Mouse (Mus musculus) embryonic facial prominence, embryonic 15.5 days (tissue): ENCODE data around the gene H60b. TPM values are rescaled to one million over a fixed set of nuclear protein-coding genes. Genes with fewer than 3 reads are reported as not detected.

Experiments
- ATAC-seq: fragments of 200-750 bp; cut with Nextera tagmentation; 2 replicates; pipeline ENCODE4 v1.8.0; 2017; ENCODE audit warnings: low read depth, moderate TSS enrichment; ENCODE audit not compliant: insufficient number of reproducible peaks, low FRiP score, low TSS enrichment
- H3K27ac ChIP-seq: fragments of 300-500 bp; sonication (generic); replicated peaks from 2 replicates; pipeline ENCODE4 v1.5.1; 2015; ENCODE audit warnings: mild to moderate bottlenecking, inconsistent platforms
- H3K27me3 ChIP-seq: fragments of 300-500 bp; sonication (generic); 2 replicates; pipeline ENCODE4 v1.6.1; 2015; ENCODE audit warnings: inconsistent platforms
- H3K36me3 ChIP-seq: fragments of 300-500 bp; sonication (generic); 2 replicates; pipeline ENCODE4 v1.6.1; 2015; ENCODE audit warnings: mild to moderate bottlenecking, inconsistent platforms
- H3K4me1 ChIP-seq: fragments of 300-500 bp; sonication (generic); 2 replicates; pipeline ENCODE4 v1.6.1; 2015; ENCODE audit warnings: inconsistent platforms
- H3K4me2 ChIP-seq: fragments of 300-500 bp; sonication (generic); replicated peaks from 2 replicates; pipeline ENCODE4 v1.6.1; 2015; ENCODE audit warnings: mild to moderate bottlenecking, inconsistent platforms
- H3K4me3 ChIP-seq: fragments of 300-500 bp; sonication (generic); replicated peaks from 2 replicates; pipeline ENCODE4 v1.5.1; 2015; ENCODE audit warnings: mild to moderate bottlenecking, inconsistent platforms
- H3K9ac ChIP-seq: fragments of 300-500 bp; sonication (generic); 2 replicates; pipeline ENCODE4 v1.6.1; 2015; ENCODE audit warnings: inconsistent platforms
- H3K9me3 ChIP-seq: fragments of 300-500 bp; sonication (generic); replicated peaks from 2 replicates; pipeline ENCODE4 v1.6.1; 2016; ENCODE audit warnings: inconsistent platforms
- WGBS: fragments of 180-500 bp; shearing (Covaris S2); methylation state at CpG from one replicate; pipeline ENCODE4 v1.1.7; 2015; 5-methylcytosine and 5-hydroxymethylcytosine counted together
- polyA plus RNA-seq: library from polyadenylated mRNA; unstranded; fragments of >200 nt; fragmentation: Nextera tagmentation; extraction: Ambion mirVana; gene quantifications from 2 replicates; pipeline ENCODE4 v1.2.1, GENCODE M21; 2015

Gene H60b
- polyA plus RNA-seq, 1 experiment from 2014 or later: 0.71 TPM

GRCm38 (mm10) chr10:22297033-22297762, 138.8 kb downstream of the H60b start:
- WGBS: 77% methylated on average over 5 of the region's 5 CpGs
- no peak overlapping the region for H3K4me3 ChIP-seq

GRCm38 (mm10) chr10:22297766-22298461, 139.5 kb downstream of the H60b start:
- Histone ChIP-seq H3K27ac (no peak overlapping the region), H3K4me2 (no peak overlapping the region), H3K27me3 (no peaks in the 10 kb centered on the region), H3K9me3 (no peaks in the 10 kb centered on the region), H3K4me3 (no peak overlapping the region), H3K9ac (no peak overlapping the region), H3K4me1 (no peaks in the 10 kb centered on the region), H3K36me3 (no peaks in the 10 kb centered on the region)
- WGBS: 64% methylated on average over 8 of the region's 8 CpGs
- ATAC-seq: no peak

More at GRCm38 (mm10) chr10:22297033-22297762, 138.8 kb downstream of the H60b start:
- no peak for ATAC-seq
- Histone ChIP-seq H3K27me3 (no peaks in the 10 kb centered on the region), H3K9me3 (no peaks in the 10 kb centered on the region), H3K9ac (no peak overlapping the region), H3K4me1 (no peaks in the 10 kb centered on the region), H3K36me3 (no peaks in the 10 kb centered on the region), H3K4me2 (no peak overlapping the region), H3K27ac (no peak overlapping the region)

DNA sequence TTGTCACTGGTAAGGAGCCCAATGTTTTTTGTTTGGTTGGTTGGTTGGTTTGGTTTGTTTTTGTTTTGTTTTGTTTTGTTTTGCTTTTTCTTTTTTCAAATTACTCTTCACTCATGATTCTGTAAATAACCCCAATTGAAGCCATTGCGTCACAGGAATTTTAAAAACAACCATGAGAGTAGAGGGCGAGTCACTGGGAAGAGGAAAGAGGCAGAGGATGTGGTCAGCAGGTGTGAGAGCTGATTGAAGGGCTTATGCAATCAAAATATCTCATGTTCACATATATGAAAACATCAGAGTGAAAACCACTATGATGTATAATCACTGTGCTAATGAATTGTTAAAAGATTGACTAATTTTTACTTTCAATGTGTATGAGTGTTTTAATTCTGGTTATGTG, 140.9 kb downstream of the H60b start:
- Histone ChIP-seq H3K4me3 (no peak overlapping the region), H3K27me3 (no peaks in the 10 kb centered on the region), H3K4me1 (no peaks in the 10 kb centered on the region), H3K27ac (no peak overlapping the region), H3K36me3 (no peaks in the 10 kb centered on the region), H3K9me3 (no peaks in the 10 kb centered on the region), H3K4me2 (no peak overlapping the region), H3K9ac (no peak overlapping the region)
- WGBS: 65% methylated on average over 2 of the region's 2 CpGs
- no peak for ATAC-seq

GRCm38 (mm10) chr10:22301641-22302040, 143.3 kb downstream of the H60b start:
- Histone ChIP-seq H3K4me2 (no peak overlapping the region), H3K27ac (no peak overlapping the region), H3K27me3 (no peaks in the 10 kb centered on the region), H3K4me3 (no peak overlapping the region), H3K36me3 (no peaks in the 10 kb centered on the region), H3K4me1 (no peaks in the 10 kb centered on the region), H3K9ac (no peak overlapping the region), H3K9me3 (no peaks in the 10 kb centered on the region)
- 86% methylated on average over 1 of the region's 1 CpGs for WGBS
- ATAC-seq: no peak

- 75% methylated on average over 5 of the region's 5 CpGs for WGBS
- Histone ChIP-seq H3K9ac (no peak overlapping the region), H3K36me3 (no peaks in the 10 kb centered on the region), H3K4me2 (no peak overlapping the region), H3K9me3 (no peaks in the 10 kb centered on the region), H3K4me1 (no peaks in the 10 kb centered on the region), H3K27ac (no peak overlapping the region), H3K27me3 (no peaks in the 10 kb centered on the region), H3K4me3 (no peak overlapping the region)
- ATAC-seq: no peak
These were observed 144.1 kb downstream of the H60b start for GRCm38 (mm10) chr10:22302344-22303057.

DNA sequence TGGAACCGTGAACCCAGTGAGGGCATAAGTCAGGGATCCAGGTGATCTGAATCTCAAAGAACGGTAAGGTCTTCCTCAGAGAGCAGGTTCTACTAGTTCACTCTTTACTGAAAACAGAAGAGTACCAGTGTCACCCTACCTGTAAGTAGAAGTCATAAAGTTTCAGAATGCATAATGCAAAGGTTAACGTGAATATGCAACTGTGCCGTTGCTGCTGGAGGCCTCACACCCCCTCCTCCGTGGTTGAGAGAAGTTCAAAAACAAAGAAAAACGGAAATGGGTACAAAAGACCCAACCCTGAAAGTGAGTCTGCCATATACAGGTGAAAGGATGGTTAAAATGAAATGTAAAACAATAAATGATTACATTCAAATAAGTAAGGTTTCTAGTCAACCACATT, 145.3 kb downstream of the H60b start:
- no peak overlapping the region for H3K27ac ChIP-seq
- H3K9me3 ChIP-seq: no peaks in the 10 kb centered on the region
- no peaks in the 10 kb centered on the region for H3K27me3 ChIP-seq
- WGBS: 86% methylated on average over 6 of the region's 6 CpGs
- no peak overlapping the region for H3K4me3 ChIP-seq
- no peaks in the 10 kb centered on the region for H3K36me3 ChIP-seq
- H3K9ac ChIP-seq: no peak overlapping the region
- H3K4me2 ChIP-seq: no peak overlapping the region
- no peak for ATAC-seq
- H3K4me1 ChIP-seq: no peaks in the 10 kb centered on the region

DNA sequence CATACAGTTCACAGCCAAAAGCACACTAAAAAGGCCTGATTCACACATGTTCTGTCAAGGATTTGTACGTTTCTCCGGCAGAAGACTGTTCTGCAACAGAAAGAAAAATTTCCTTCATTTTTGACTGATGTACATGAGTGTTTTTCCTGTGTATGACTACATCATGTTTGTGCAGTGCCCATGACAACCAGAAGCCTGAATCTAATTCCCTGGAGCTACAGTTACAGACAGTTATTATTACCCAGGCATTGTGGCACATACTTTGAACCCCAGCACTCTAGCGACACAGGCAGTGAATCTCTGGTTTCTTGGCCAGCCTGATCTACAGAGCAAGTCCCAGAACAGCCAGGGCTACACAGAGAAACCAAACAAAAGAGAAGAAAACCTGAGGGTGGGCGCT, 147.4 kb downstream of the H60b start:
- Histone ChIP-seq H3K4me2 (no peak overlapping the region), H3K9me3 (no peaks in the 10 kb centered on the region), H3K4me1 (no peaks in the 10 kb centered on the region), H3K9ac (no peak overlapping the region), H3K4me3 (no peak overlapping the region), H3K27me3 (no peaks in the 10 kb centered on the region), H3K27ac (no peak overlapping the region), H3K36me3 (no peaks in the 10 kb centered on the region)
- 54% methylated on average over 4 of the region's 4 CpGs for WGBS
- ATAC-seq: no peak

- Histone ChIP-seq H3K27ac (no peak overlapping the region), H3K4me1 (no peaks in the 10 kb centered on the region), H3K9me3 (no peaks in the 10 kb centered on the region), H3K27me3 (no peaks in the 10 kb centered on the region), H3K9ac (no peak overlapping the region), H3K36me3 (no peaks in the 10 kb centered on the region), H3K4me2 (no peak overlapping the region), H3K4me3 (no peak overlapping the region)
- no peak for ATAC-seq
- WGBS: 47% methylated on average over 4 of the region's 4 CpGs
These were observed 148.1 kb downstream of the H60b start for GRCm38 (mm10) chr10:22306452-22306851.

DNA sequence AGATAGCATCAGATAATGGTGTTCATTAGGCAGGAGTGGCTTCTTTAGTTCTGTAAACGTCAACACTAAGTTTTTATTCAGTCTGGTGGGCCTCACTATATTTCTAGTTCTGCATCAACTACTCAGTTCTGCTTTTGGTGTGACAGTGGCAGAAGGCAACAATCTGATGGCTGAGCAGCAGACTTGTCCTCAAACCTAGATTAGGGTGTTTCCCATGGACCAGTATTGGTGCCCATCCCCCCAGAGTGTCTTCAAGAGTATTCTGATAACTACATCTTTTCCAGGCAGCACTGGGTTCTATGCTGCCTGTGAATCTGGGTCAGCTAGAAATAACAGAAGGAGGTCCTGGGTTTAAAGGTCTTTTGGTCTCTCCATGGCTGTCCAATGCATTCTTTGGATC, 149.8 kb downstream of the H60b start:
- no peak overlapping the region for H3K27ac ChIP-seq
- H3K9me3 ChIP-seq: no peaks in the 10 kb centered on the region
- no peak overlapping the region for H3K4me2 ChIP-seq
- 52% methylated on average over 1 of the region's 1 CpGs for WGBS
- no peak overlapping the region for H3K4me3 ChIP-seq
- H3K27me3 ChIP-seq: no peaks in the 10 kb centered on the region
- no peak overlapping the region for H3K9ac ChIP-seq
- H3K36me3 ChIP-seq: no peaks in the 10 kb centered on the region
- no peaks in the 10 kb centered on the region for H3K4me1 ChIP-seq
- no peak for ATAC-seq

DNA sequence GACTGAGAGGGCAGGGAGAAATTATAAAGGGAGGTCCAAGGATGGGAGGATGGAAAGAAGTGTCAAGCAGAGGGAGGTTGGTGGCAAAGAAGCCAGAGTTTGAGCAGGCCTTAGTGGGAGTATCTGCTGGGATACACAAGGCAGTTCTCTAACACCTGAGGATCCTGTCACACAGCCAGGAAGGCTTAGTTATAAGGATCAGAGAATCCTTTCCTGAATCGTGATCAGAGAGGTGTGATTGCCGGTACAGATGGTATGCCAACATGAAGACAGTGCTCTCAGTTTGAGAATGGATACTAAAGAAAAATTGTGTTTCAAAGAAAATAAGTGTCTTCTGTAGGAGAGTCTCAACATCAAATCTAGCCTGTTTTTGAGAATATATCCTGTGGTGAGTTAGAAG, 164.5 kb downstream of the H60b start:
- no peaks in the 10 kb centered on the region for H3K27me3 ChIP-seq

More for the DNA sequence above, 164.5 kb downstream of the H60b start:
- Histone ChIP-seq H3K36me3 (no peaks in the 10 kb centered on the region), H3K9ac (no peak overlapping the region), H3K27ac (no peak overlapping the region), H3K4me2 (no peak overlapping the region), H3K4me1 (no peaks in the 10 kb centered on the region), H3K4me3 (no peak overlapping the region), H3K9me3 (no peaks in the 10 kb centered on the region)
- 84% methylated on average over 2 of the region's 2 CpGs for WGBS
- no peak for ATAC-seq
